Mouse (Mus musculus) frontal cortex, postnatal 10 days (tissue): ENCODE measurements around the gene Blvrb.
A peak's percentile ranks its signal among the peaks of the same experiment; 100 is the strongest.
"Not testable (repeated sequence)": the region's sequence is repeated elsewhere in the genome, so short reads cannot be mapped to it uniquely, and the experiment has no call there.

Source experiments
- DNase-seq, 2 experiments: peaks; one replicate each; pipeline ENCODE4 v3.0.0; 2022; ENCODE audit warnings: low spot score in 2 of 2, mixed read lengths in 1 of 2

Blvrb gene

GRCm38 (mm10) chr7:27483860-27484259, 36.1 kb downstream of the Blvrb start:
- DNase-seq: no peak

GRCm38 (mm10) chr7:27486102-27486769, 38.5 kb downstream of the Blvrb start:
- no peak for DNase-seq

GRCm38 (mm10) chr7:27486770-27487697, 39.3 kb downstream of the Blvrb start, which contains the start of gene Sertad1:
Gene Sertad1 (plus strand): TSS chr7:27486910.
- peak; percentile 99 for DNase-seq

- peak; percentile 51 to 65 for DNase-seq
Measured at GRCm38 (mm10) chr7:27487740-27488268, 40.0 kb downstream of the Blvrb start.

- no peak for DNase-seq
Measured at GRCm38 (mm10) chr7:27489270-27489869, 41.6 kb downstream of the Blvrb start.

GRCm38 (mm10) chr7:27490227-27490542, 42.4 kb downstream of the Blvrb start:
- DNase-seq: no peak

- peak; percentile 71 to 72 for DNase-seq
Measured at GRCm38 (mm10) chr7:27490543-27491329, 43.0 kb downstream of the Blvrb start.

GRCm38 (mm10) chr7:27491856-27492255, 44.1 kb downstream of the Blvrb start:
- DNase-seq: no peak

GRCm38 (mm10) chr7:27493022-27493421, 45.2 kb downstream of the Blvrb start:
- DNase-seq: no peak

- no peak for DNase-seq
Measured at GRCm38 (mm10) chr7:27493450-27493849, 45.7 kb downstream of the Blvrb start.

GRCm38 (mm10) chr7:27494659-27495367, 47.0 kb downstream of the Blvrb start:
- DNase-seq: not testable (repeated sequence)

- no peak for DNase-seq
Measured at GRCm38 (mm10) chr7:27499036-27499435, 51.3 kb downstream of the Blvrb start, which contains the start of gene Prx. Gene Prx (plus strand): TSS chr7:27499324.

GRCm38 (mm10) chr7:27501620-27502019, 53.8 kb downstream of the Blvrb start:
- DNase-seq: no peak

GRCm38 (mm10) chr7:27506765-27507370, 59.1 kb downstream of the Blvrb start:
- no peak for DNase-seq

GRCm38 (mm10) chr7:27507711-27508647, 60.2 kb downstream of the Blvrb start:
- peak; percentile 90 to 93 for DNase-seq

GRCm38 (mm10) chr7:27508648-27509005, 60.8 kb downstream of the Blvrb start:
- DNase-seq: no peak

- DNase-seq: no peak
Measured at GRCm38 (mm10) chr7:27510809-27511208, 63.0 kb downstream of the Blvrb start.

GRCm38 (mm10) chr7:27514961-27515360, 67.2 kb downstream of the Blvrb start:
- no peak for DNase-seq
